In the genomic region with DNA sequence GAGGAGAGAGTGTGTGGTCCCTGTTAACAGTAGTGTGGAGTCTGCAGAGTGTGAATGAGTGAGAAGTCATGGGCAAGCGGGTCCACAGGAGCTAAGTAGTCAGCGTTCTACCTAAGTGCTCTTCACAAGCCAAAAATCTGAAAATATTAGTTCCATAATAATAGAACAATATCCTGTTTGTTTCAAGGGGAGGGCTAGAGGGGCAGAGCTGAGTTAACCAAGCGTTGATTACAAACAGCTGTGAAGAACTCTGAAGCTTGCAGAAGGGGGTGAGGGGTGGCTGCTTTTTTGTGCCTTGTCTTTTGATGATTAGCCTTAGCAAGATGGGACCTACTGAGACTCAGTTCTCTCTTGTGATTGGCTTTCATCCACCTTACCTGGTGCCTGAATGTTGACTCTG, we compare ENCODE assay signal across 13 mouse cellular contexts. TPM values are rescaled to one million over a fixed set of nuclear protein-coding genes. Genes with fewer than 3 reads are reported as not detected.
DNase-seq lines count a peak whose midpoint lies in the region; ATAC-seq lines count a peak whose summit lies in the region.
"Had no signal": no experiment of that assay in that cellular context is flagged by ENCODE, and none has a peak within 500 bp of the region (broad histone marks: within the 10 kb centered on the region; RNA-seq: fewer than 3 reads in every experiment).

No protein-coding gene starts in this region.

- no peak overlapping the region for H3K9ac ChIP-seq in kidney, embryonic 15.5 days
- H3K9ac ChIP-seq in limb, embryonic 13.5 days = peak overlapping the region; percentile 31; the same call in 1 of the 2 replicates
- H3K9ac ChIP-seq: midbrain, embryonic 12.5 days had no signal

- H3K4me2 ChIP-seq in kidney, embryonic 15.5 days = no peak overlapping the region
- H3K4me2 ChIP-seq in limb, embryonic 13.5 days (replicated peaks) = peak overlapping the region; percentile 44
- H3K4me2 ChIP-seq: heart, embryonic 11.5 days; midbrain, embryonic 12.5 days had no signal

- no peak for ATAC-seq in kidney, embryonic 15.5 days (replicated peaks; ENCODE audit: low FRiP score)
- ATAC-seq in limb, embryonic 13.5 days (ENCODE audit: low FRiP score, low read depth) = no peak

- peak overlapping the region; percentile 60 for H3K27ac ChIP-seq in kidney, embryonic 15.5 days
- peak overlapping the region; percentile 39; the same call in 1 of the 2 replicates for H3K27ac ChIP-seq in brown adipose tissue, adult 24 weeks (replicated peaks; ENCODE audit: low read depth, low read length)
- H3K27ac ChIP-seq in limb, embryonic 13.5 days = peak overlapping the region; percentile 28; the same call in 1 of the 2 replicates
- H3K27ac ChIP-seq: midbrain, embryonic 12.5 days had no signal

- no peak overlapping the region for H3K4me3 ChIP-seq in kidney, embryonic 15.5 days (replicated peaks)
- H3K4me3 ChIP-seq in brown adipose tissue, adult 24 weeks (ENCODE audit: insufficient read depth, low read depth, low read length) = no peak overlapping the region
- H3K4me3 ChIP-seq in limb, embryonic 13.5 days = 0 out of 2 replicates have a peak overlapping the region, but pooled peaks have one; percentile 1
- H3K4me3 ChIP-seq: midbrain, embryonic 12.5 days had no signal

- WGBS in kidney, embryonic 15.5 days = 64% methylated on average over 3 of the region's 3 CpGs
- WGBS in limb, embryonic 13.5 days = 25% methylated on average over 3 of the region's 3 CpGs

- no peaks in the 10 kb centered on the region for H3K36me3 ChIP-seq in kidney, embryonic 15.5 days
- H3K36me3 ChIP-seq in limb, embryonic 13.5 days = no peaks in the 10 kb centered on the region
- H3K36me3 ChIP-seq: midbrain, embryonic 12.5 days had no signal

- H3K4me1 ChIP-seq in kidney, embryonic 15.5 days = peaks cover 34% of the 10 kb centered on the region
- H3K4me1 ChIP-seq in brown adipose tissue, adult 24 weeks (ENCODE audit: control insufficient read depth, insufficient read depth, insufficient read length, low read length) = peaks cover 5% of the 10 kb centered on the region; the same call in 1 of the 2 replicates
- H3K4me1 ChIP-seq in limb, embryonic 13.5 days = peaks cover 39% of the 10 kb centered on the region

- no peaks in the 10 kb centered on the region for H3K9me3 ChIP-seq in kidney, embryonic 15.5 days (replicated peaks)
- no peaks in the 10 kb centered on the region for H3K9me3 ChIP-seq in limb, embryonic 13.5 days
- H3K9me3 ChIP-seq: G1E; midbrain, embryonic 12.5 days had no signal

- no peaks in the 10 kb centered on the region for H3K27me3 ChIP-seq in kidney, embryonic 15.5 days
- H3K27me3 ChIP-seq in limb, embryonic 13.5 days = no peaks in the 10 kb centered on the region
- H3K27me3 ChIP-seq: midbrain, embryonic 12.5 days had no signal

- DNase-seq in kidney, postnatal 10 days = no peak
- peak; percentile 46 to 50 for DNase-seq in B cell, adult 2 months
- no peak for DNase-seq in layer of hippocampus, adult 8-10 months (ENCODE audit: low spot score in 2 of 2)
- no peak for DNase-seq in layer of hippocampus, adult 9-11 months
- no peak for DNase-seq in right cerebral cortex, postnatal 14 days
- DNase-seq: right cerebral cortex, adult 18-20 months; thymus, postnatal 4 days had no signal

RNA-seq across cellular contexts. Expression of a gene that starts 3.1 kb away (rescaled TPM):
- 11.2 and 12.5 TPM in 2 replicates for polyA plus RNA-seq in kidney, embryonic 15.5 days (2015; fragmentation: Nextera tagmentation; extraction: Ambion mirVana)
- 6.5 and 6.6 TPM in 2 replicates for polyA plus RNA-seq in brown adipose tissue, adult 24 weeks (2012; ENCODE audit: insufficient read depth, insufficient read length, missing spikeins)
- 11.8 and 12.8 TPM in 2 replicates for polyA plus RNA-seq in limb, embryonic 13.5 days (2015; fragmentation: Nextera tagmentation; extraction: Ambion mirVana)
- total RNA-seq in layer of hippocampus, adult 8-10 months (2022) = 10 to 100 TPM; 20.5 to 24.2 (median 23.1) TPM

RNA-seq across cellular contexts. Expression of a gene that starts 55.4 kb away (rescaled TPM):
- polyA plus RNA-seq in kidney, embryonic 15.5 days (2015; fragmentation: Nextera tagmentation; extraction: Ambion mirVana) = 3.1 and 3.4 TPM in 2 replicates
- polyA plus RNA-seq in brown adipose tissue, adult 24 weeks (2012; ENCODE audit: insufficient read depth, insufficient read length, missing spikeins) = 18.1 and 42.6 TPM in 2 replicates
- polyA plus RNA-seq in limb, embryonic 13.5 days (2015; fragmentation: Nextera tagmentation; extraction: Ambion mirVana) = 2.2 and 2.5 TPM in 2 replicates
- total RNA-seq in layer of hippocampus, adult 8-10 months (2022) = 10 to 100 TPM; 12.9 to 17.6 (median 14.5) TPM

Comparison
In these comparisons a context has a peak if more than half of its experiments do, and no peak if none do; other contexts are left out.
1. DNase-seq: peak in B cell, adult 2 months (2 of 2); none in kidney, postnatal 10 days (single experiment), layer of hippocampus, adult 8-10 months (0 of 2), layer of hippocampus, adult 9-11 months (single experiment) and right cerebral cortex, postnatal 14 days (single experiment).
2. Peak in every context shown above with its lines, with median percentiles within 50 percentile points of each other: H3K27ac ChIP-seq.